Mouse (Mus musculus): ENCODE data around the gene Lin7c.

- TF ChIP-seq GATA1 (IDR thresholded peaks at IDR 0.05; ENCODE audit: low read length) (no peak), TAL1 (IDR thresholded peaks at IDR 0.05; ENCODE audit: low read length) (no peak)
These were observed 51.4 kb downstream of the Lin7c start for GRCm38 (mm10) chr2:109941973-109942444.
